Mouse (Mus musculus) lung, postnatal 0 days (tissue): ENCODE results near the gene Wapl.

ENCODE experiments used
- CTCF ChIP-seq: IDR thresholded peaks from 2 replicates; pipeline ENCODE4 v1.5.1; 2016; ENCODE audit warnings: antibody characterized with exemption, mild to moderate bottlenecking
- EP300 ChIP-seq: IDR thresholded peaks from 2 replicates; pipeline ENCODE4 v1.6.1; 2016; ENCODE audit warnings: antibody characterized with exemption, mild to moderate bottlenecking, control low read depth

- TF ChIP-seq CTCF = no peak
- TF ChIP-seq EP300 = no peak
These were observed 38.5 kb upstream of the Wapl start for GRCm38 (mm10) chr14:34635192-34635591.
